Mouse (Mus musculus): ENCODE data around the gene Sptbn1. TPM values are rescaled to one million over a fixed set of nuclear protein-coding genes. Genes with fewer than 3 reads are reported as not detected.
A peak's percentile ranks its signal among the peaks of the same experiment; 100 is the strongest.
"Not testable (repeated sequence)": the region's sequence is repeated elsewhere in the genome, so short reads cannot be mapped to it uniquely, and the experiment has no call there.

Sptbn1 gene
- total and polyA plus RNA-seq, 3 experiments = 53.8 to 315 (median 249) TPM

DNA sequence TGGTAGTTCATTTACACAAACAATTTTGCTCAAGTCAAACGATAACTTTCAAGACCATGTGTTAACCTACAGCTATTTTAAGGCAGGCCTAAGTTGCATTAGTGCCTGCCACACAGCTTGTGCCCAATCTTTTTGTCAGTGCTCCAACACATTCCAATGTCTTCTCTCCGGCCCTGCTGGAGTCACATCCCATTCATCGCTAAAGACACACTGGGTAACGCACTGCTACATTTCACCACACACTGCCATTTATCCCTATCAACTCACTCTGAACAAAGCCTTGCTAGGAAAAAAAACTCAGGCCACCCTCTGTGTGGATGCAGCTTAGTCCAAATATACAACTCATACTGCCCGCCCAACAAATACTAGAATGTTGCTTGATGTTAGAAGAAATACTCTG is 11.5 kb downstream of the Sptbn1 start:
- DNase-seq = no peak

DNA sequence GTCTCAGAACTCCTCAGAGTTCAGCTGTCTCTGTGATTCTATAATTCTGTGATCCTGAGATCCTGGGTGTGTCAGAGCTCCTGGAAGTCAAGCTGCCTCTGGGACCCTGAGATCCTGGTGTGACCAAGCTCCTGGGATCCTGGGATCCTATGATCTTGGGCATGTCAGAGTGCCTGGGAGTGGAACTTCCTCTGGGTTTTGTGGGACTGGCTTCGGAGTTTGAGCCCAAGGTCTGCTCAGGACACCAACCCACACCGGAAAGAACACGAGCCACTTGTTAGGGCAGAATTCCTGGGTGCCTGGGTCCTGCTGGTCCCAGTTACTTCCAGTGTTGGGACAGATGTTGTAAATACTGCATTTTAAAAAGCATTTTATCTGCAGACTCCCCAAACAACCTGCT is 12.8 kb downstream of the Sptbn1 start:
- DNase-seq = not testable (repeated sequence)

DNA sequence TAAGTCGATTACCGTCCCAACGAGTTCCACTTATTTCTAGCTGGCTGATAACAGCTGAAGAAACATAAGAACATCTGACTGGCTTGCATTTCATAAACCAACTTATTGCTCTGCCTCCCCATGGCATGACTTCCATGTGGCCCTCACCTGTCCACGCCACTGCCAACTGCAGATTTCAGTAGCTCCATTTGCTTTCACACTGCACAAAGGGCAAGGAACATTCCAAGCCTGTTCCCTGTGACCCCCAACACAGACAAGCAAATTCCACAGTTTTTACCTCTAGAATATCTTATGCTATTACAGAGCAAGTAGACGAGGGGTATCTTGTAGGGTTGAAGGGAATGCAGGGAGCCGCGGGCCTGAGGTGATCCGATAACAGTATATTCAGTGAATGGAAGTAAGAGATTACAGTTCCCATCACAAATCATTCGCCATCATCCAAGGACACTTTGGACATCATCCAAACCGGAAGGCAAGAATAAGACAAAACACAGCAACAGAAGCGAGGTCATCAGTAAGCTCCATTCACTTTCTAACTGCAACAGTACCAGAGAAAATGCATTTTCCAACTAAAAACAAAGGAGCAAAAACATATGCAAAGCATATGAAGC is 16.6 kb downstream of the Sptbn1 start:
- peak; percentile 57 for DNase-seq

DNA sequence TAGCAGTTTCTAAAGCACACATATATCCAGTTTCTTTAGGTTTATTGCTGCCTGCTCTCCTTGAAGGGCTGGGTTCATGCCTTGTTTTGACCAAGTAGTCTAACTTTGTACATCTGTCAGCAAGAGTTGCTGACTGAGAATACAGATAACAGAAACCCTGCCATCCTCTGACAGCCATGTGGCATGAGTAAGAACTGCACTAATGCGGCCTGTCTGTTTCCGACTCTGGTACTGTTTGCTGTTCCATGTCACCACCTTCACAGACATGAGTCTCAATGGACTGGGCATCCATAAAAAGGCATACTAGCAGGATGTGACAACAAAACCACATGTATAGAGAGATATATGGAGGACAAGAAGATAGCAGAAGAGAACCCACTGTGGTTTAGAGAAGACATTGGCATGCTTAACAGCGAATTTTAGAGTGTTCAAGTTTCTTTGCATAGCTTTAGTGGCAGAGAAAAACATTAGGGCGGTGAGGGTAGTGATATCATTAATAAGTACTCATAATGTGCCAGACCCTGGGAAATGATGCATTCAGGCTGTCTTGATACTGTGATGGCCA is 18.4 kb downstream of the Sptbn1 start:
- DNase-seq = no peak

DNA sequence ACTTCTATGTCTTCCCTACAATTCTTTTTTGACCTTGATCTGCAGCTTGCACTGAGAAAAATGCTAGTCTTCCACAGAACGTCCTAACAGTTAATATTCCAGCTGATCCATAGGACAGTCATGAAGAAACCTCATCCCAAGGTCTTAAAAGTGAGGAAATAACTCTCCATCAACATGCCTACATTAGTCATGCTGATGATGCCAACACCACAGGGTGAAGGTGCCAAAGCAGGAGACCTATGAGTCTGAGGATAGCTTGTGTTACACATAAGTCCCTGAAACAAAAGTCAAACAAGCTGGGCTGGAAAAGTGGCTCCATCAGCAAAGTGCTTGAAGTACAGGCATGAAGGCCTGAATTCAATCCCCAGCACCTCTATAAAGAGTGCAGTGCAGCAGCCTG is 20.9 kb downstream of the Sptbn1 start:
- DNase-seq = peak; percentile 77

DNA sequence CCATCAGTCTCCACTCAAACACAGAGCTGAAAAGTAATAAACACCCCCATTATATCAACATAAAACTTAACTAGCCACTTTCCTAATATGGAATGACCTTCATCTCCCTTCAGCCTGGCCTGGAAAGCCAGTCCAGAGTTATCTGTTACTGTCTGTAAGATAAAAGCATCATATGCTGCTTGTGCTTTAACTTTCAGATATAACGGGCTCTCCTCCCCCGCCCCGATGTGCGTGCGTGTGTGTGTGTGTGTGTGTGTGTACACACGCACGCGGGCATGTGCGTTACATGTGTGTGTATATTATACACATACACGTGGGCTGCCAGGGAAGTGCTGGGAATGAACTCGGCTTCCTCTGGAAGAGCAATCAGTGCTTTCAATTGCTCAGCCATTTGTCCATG is 21.8 kb downstream of the Sptbn1 start:
- DNase-seq = no peak

DNA sequence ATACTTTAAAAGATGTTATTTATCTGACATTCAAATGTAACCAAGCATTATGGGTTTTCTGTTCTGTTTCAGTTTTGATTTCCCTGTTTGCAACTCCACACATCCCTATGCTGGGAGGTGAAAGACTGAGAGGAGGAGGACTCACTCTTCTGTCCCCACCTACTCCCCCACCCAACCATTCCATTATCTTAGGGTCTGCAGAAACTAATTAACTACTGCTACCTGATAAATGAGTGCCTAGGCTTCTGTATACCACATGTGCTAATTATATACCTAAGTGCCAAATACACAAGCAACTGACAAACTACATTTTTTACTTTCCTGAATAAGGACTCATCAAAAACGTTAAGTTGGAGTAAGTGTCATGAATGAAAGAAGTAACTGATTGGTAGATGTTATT is 23.8 kb downstream of the Sptbn1 start:
- DNase-seq = no peak

DNA sequence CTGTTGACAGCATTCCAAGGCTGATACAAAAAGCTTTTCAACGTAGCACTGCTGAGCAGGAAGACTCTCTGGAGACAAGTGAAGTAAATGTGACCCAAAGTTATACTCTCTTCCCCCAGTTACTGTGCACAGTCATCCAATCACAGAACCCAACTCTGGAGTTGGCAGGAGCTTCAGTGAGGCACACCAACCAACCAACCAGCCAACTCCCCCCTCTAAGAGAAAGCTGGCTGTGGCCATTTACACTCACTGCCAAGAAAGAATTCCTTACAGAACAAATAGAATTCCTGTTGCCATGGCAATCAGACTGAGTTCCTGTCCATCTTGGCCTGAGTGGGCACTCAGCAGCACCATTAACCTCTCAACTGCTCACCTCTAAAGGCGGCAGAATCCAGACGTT is 24.4 kb downstream of the Sptbn1 start:
- peak; percentile 59 for DNase-seq

DNA sequence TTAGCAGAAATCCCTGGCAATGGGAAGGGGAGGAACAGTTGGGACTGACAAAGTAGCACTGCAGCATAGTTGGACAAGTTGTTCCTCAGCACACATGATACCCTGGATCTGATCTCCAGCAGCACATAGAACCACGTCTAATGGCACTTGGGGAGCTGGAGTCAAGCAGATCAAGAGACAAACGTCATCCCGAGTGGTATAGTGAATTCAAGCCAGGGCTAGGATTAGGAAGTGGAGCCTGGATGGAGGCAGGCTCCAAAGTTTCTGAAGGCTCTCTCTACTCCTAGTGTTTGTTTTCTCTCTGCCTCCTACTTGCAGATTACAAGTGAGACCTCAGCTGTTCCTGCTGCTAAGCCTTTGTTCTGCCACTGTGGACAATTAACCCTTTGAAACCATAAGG is 27.1 kb downstream of the Sptbn1 start:
- DNase-seq = no peak

DNA sequence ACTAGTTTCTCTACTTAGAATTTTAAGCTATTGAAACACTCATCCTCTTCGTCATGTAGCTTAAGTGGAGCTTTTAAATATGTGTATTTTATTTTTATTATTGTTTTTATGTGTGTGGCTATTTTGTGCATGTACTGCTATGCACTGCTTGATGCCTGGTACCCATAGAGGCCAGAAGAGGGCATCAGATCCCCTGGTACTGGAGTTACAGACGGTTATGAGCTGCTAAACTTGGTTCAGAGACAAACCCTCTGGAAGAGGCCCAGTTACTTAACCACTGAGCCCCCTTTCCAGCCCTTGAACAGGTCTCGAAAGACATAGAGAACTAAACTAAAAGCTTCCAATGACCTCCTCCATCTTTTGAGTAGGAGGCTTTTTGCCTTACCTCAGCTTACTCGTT is 30.0 kb downstream of the Sptbn1 start:
- peak; percentile 49 for DNase-seq

DNA sequence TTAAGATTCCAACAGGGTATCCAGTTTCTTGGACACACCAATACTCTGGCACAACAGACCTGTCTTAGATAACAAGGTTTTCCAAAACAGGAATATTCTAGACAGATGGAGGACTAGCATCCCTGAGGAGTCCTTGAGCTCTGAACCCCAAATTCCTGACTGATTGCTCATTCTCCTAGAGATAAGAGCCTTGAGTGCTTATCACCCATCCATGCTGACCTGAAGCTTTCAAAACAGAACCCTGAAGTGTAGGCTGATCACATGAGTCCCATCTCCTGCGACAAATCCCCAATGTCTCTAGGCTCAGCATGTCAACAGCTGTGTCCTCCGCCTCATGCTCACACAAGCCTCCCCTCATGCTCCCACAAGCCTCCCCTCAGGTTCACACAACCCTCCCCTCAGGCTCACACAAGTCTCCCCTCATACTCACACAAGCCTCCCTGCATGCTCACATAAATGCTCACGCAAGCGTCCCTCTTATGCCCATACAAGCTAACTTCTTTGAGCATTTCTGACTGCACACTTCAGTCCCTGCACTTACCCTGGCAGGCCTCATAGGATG is 31.2 kb downstream of the Sptbn1 start:
- no peak for DNase-seq

DNA sequence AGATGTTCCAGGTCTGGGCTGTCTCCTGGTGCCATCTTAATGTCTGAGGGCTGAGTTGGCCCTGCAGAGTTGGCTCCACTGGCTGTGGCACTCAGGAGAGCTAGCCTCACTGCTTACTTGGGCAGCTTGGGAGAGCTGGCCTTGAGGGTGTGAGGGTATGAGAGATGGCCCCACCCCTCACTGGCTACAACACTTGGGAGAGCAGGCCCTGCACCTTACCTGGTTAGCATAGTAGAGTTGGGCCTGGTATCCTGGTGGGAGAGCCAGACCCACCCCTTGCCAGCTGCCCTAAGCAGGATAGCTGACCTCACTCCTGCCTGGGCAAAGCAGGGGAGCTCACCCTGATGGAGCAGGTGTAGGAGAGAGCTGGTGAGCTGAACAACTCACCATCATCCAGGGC is 32.3 kb downstream of the Sptbn1 start:
- DNase-seq = no peak

DNA sequence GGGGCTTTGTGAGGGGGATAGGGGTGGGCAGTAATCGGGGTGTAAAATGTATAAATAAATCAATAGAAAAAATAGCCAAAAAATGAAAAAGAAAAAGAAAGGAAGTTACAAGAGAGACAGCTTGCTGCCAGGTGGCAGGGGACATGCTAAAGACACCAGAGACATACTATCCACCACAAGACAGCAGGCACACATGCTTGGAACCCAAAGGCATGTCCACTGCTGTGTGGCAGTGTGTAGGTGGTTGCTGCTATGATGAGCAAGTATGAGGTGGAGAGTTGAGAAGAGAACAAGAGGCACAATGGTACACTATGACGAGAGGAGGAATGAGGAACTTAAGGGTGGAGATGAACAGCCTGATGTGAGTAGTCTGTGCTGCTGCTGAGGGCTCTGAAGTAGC is 32.8 kb downstream of the Sptbn1 start:
- no peak for DNase-seq

DNA sequence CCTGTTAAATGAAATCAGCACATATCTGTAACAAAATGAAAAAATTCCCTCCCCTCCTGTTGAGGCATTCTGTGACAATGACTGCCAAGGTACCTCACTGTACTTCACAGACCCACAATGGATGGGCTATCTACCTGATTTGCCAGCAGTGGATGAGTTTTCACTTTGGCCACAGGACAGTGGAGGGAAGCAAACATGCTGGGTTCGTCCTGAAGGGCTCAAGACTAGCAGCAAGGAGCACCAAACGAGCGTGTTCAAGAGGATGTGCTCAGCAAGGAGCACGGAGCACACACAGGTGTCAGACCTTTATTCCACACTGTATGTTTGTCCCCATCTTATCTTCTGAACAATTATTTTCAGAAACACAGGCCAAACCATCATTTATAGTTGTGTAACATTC is 34.0 kb downstream of the Sptbn1 start:
- no peak for DNase-seq

DNA sequence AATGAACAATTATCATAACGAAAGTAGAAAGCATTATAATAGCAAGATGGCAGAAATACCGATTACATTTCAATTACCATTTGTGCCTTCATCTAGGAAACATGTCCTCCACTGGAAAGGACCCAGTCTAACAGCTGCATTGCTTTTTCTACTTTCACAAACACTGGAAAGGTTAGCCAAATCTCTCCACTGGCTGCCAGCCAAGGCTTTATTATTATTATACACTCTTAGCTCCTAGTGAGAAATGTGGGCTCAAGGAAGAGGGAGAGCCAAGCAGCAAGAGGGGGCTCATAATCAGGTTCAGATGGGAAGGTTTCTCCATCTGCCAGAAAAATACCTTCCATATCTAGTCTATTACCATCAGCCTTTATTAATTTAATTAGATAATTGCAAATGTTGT is 35.9 kb downstream of the Sptbn1 start:
- peak; percentile 57 for DNase-seq

DNA sequence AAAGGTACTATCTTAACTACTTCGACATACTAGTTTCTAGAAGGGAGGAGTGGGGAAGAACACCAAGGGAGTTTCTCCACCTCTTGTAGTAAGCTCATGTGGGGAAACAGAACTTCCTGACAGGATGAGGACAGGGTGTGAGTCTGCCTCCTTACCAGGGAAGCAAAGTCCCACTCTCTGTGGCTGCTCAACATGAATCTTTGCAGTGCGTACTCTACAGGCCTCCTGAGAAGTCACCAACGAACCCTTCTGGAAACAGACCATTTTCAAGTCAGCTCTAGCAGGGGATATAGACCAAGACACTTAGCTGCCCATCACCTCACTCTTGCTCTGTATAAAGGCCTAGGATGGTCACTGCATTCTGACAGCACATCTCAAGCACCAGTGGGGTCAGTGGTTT is 36.6 kb downstream of the Sptbn1 start:
- DNase-seq = no peak

DNA sequence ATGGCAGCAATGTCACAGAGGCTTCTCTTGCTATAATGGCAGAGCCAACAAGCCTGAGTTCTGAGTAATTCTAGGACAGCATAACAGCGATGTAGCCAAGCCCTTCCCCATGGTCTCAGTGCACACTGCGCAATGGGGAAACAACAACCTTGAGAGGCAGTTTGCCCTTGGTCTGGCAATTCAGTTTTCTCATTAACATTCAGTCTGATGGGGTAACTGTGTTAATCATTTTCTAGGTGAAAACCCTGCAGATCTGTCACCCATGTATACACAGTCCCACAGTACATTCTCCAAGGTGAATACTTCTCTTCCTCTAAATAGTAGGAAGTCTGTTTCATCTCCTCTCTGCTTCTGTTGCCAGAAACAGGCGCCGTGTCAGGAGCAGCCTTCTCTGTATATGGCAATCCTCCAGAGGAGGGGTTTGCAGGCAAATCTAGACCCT is 37.6 kb downstream of the Sptbn1 start:
- DNase-seq = peak; percentile 84

DNA sequence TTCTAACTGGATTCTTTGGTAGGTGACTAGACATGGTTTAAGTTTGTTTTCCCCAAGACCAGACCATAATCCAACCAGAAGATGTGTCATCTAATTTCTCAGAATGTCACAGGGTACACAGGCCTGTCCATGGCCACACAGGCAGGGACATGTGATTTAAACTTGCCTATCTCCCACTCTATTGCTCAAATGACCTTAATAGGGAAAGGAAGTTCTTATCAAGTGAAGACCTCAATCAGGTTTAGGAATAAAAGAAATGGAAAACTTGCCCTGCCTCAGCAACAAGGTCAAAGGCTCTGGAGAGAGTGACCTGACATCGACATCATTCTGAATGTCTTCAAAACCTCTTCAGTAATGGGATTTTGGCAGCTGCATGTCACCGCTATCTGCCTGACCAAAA is 41.2 kb downstream of the Sptbn1 start:
- DNase-seq = no peak

DNA sequence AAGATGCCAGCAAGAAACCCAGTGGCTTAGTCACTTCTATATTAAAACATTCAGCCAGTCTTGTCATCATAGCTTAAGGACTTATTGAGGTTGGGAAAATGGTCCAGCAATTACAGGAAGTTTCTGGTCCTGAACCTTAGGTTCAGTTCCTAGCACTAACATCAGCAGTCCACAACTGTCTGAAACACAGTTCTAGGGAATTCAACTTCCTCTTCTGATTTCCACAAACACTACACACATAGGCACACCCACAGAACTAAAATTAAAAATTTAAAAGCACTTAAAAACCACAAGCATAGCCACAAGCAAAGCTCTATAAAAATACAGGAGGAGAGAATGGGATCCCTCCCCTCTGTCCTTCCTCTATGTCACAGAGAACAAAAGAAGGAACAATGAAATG is 43.4 kb downstream of the Sptbn1 start:
- no peak for DNase-seq

DNA sequence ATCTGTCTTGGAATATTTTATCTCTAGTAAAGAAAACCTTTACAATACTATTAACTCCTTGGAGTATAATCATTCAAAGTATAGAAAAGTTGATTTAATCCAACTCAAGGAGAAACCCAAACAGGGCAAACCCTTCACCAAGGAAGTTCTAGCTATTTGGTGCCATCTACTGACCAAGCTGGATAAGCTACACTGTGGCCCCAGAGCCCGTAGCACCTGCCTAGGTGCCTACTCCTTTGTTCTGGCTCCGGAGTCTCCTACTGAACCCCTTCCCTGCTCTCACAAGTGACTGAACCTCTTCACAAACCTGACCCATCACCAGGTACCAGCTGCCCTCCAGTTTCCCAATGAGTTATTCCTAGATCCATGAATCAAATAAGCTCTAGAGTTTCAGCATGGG is 45.3 kb downstream of the Sptbn1 start:
- no peak for DNase-seq

DNA sequence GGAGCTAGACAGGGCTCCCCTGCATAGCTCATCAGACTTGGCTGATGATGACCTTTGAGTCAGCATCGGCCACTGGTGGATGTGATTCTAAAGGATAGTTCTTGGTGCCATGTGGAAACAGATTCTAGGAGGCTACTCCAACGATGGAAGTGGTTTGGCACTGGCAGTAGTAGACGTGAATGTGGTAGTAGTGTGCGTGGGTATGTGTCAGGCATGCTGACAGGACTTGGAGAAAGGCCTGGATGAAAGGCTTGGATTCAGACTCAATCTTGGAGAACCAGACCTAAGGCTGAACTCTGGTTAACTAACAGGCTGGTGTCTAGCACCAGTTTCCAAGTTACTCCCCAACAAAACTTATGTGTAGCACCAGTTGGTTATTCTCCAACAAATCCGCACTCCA is 46.9 kb downstream of the Sptbn1 start:
- no peak for DNase-seq

DNA sequence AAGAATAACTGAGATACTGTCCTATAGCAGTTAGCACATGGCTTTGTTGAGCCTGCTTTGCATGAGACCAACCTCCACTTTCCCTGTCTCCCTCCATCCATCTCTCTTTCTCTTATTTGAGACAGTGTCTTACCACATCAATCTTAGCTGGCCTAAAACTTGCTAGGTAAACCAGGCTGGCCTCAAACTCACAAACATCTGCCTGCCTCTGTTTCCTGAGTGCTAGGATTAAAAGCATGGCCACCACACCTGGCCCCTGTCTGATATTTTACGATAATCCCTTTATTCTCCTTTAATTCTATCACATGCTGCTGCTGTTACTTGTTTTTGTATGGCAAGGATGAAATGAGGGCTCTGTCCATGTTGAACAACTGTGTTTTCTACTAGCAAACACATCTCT is 49.6 kb downstream of the Sptbn1 start:
- no peak for DNase-seq

DNA sequence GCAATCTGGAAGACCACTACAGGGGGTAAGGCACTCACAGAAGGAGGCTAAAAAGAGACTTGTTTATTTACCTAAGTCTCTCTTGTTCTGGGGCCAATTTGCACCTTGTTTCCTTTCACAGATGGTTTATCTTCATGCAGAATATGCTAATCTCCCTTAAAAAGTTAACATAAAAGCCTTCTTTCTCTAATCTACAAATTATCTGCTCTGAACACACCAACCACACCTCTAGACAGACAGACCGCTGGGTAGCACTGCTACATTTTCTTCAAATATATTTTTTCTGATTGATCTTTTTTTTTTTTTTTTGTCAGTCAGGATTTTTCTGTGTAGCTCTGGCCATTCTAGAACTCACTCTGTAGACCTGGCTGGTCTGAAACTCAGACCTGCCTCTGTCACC is 50.5 kb downstream of the Sptbn1 start:
- DNase-seq = no peak

All from adrenal gland, adult 2 months (tissue).